9 mouse cellular contexts compared by ENCODE assay signal in the genomic region with DNA sequence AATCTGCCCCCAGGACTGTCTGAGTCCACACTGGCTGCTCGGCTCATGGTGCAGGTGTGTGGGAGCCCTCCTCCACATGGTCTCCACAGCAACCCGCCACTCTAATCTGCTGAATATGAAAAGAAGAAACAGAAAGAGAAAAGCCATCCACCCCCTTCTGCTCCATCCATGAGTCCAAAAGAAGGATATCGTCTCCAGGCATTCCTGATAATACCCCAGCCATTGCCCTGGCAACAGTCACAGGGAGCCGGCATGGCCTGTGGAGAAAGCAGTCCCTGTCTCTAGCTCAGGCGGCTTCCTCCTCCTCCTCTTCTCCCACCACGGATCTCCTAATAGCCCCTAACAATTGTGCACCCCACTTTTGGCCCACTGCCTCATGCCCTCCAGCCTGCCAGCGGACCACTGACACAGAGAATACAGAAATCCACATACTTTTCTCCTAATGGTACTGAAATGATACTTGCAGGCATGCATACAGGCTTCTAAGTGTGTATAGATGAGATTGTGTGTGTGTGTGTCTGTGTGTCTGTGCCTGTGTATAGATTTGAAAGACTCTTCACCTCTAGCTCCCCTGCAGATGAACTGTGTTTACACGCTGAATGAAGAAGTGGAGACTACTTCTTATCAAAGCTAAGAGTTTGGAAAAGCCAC.
DNase-seq lines count a peak whose midpoint lies in the region; ATAC-seq and TF ChIP-seq lines count a peak whose summit lies in the region.
"Had no signal": no experiment of that assay in that cellular context is flagged by ENCODE, and none has a peak within 500 bp of the region (broad histone marks: within the 10 kb centered on the region; RNA-seq: fewer than 3 reads in every experiment).

No protein-coding gene starts in this region.

- peak overlapping the region; percentile 93 for H3K27ac ChIP-seq in lung, embryonic 16.5 days (ENCODE audit: low read length)
- H3K27ac ChIP-seq in forebrain, embryonic 14.5 days (ENCODE audit: low read depth, low read length) = peak overlapping the region; percentile 73
- H3K27ac ChIP-seq in hindbrain, embryonic 14.5 days = peak overlapping the region; percentile 80
- peak overlapping the region; percentile 8; the same call in 1 of the 2 replicates for H3K27ac ChIP-seq in liver, embryonic 12.5 days
- H3K27ac ChIP-seq: liver, embryonic 15.5 days had no signal

- ATAC-seq in lung, embryonic 16.5 days (ENCODE audit: low read depth) = peak; percentile 27; the same call in 1 of the 2 replicates
- peak; percentile 91 for ATAC-seq in forebrain, embryonic 14.5 days
- peak; percentile 94 for ATAC-seq in hindbrain, embryonic 14.5 days (ENCODE audit: low FRiP score)
- ATAC-seq in liver, embryonic 12.5 days = no peak

- H3K9me3 ChIP-seq in lung, embryonic 16.5 days (ENCODE audit: control insufficient read depth, low read length) = no peaks in the 10 kb centered on the region
- no peaks in the 10 kb centered on the region for H3K9me3 ChIP-seq in forebrain, embryonic 14.5 days (replicated peaks; ENCODE audit: control insufficient read depth, low read length)
- no peaks in the 10 kb centered on the region for H3K9me3 ChIP-seq in hindbrain, embryonic 14.5 days (ENCODE audit: control insufficient read depth, low read length)
- no peaks in the 10 kb centered on the region for H3K9me3 ChIP-seq in liver, embryonic 12.5 days (replicated peaks)
- H3K9me3 ChIP-seq: liver, embryonic 15.5 days had no signal

- no peaks in the 10 kb centered on the region for H3K27me3 ChIP-seq in lung, embryonic 16.5 days (ENCODE audit: control insufficient read depth, insufficient read depth, low read depth, low read length)
- no peaks in the 10 kb centered on the region for H3K27me3 ChIP-seq in forebrain, embryonic 14.5 days (replicated peaks; ENCODE audit: control insufficient read depth, insufficient read depth, low read length)
- H3K27me3 ChIP-seq in hindbrain, embryonic 14.5 days (ENCODE audit: control insufficient read depth, insufficient read depth, low read length) = no peaks in the 10 kb centered on the region
- no peaks in the 10 kb centered on the region for H3K27me3 ChIP-seq in liver, embryonic 12.5 days (replicated peaks)
- H3K27me3 ChIP-seq: liver, embryonic 15.5 days had no signal

- TF ChIP-seq CTCF in lung, adult 2 months (IDR thresholded peaks at IDR 0.05; ENCODE audit: insufficient read depth, low read length) = no peak

- DNase-seq in lung, adult 2 months = no peak
- DNase-seq in forebrain, embryonic 14.5 days (ENCODE audit: low spot score) = peak; percentile 75
- peak; percentile 62 for DNase-seq in hindbrain, embryonic 14.5 days (ENCODE audit: low spot score)
- DNase-seq in right cerebral cortex, postnatal 4 days = peak; percentile 39
- no peak for DNase-seq in ovary, postnatal 10 days (ENCODE audit: low spot score)
- DNase-seq in thymus, adult 18-20 months = no peak

- WGBS in lung, embryonic 16.5 days = 18% methylated on average over 8 of the region's 8 CpGs
- 64% methylated on average over 8 of the region's 8 CpGs for WGBS in lung, adult 2 months
- 7% methylated on average over 8 of the region's 8 CpGs for WGBS in forebrain, embryonic 14.5 days
- WGBS in hindbrain, embryonic 14.5 days = 4% methylated on average over 8 of the region's 8 CpGs
- 48% methylated on average over 8 of the region's 8 CpGs for WGBS in liver, embryonic 12.5 days (ENCODE audit: insufficient replicate concordance)

- TF ChIP-seq POLR2A in lung, adult 2 months (IDR thresholded peaks at IDR 0.05; ENCODE audit: borderline replicate concordance, extremely low read depth, low read depth, low read length) = no peak

- H3K4me3 ChIP-seq in lung, embryonic 16.5 days (ENCODE audit: low read length) = no peak overlapping the region
- no peak overlapping the region for H3K4me3 ChIP-seq in lung, adult 2 months (replicated peaks; ENCODE audit: extremely low read depth, low read depth, low read length)
- no peak overlapping the region for H3K4me3 ChIP-seq in forebrain, embryonic 14.5 days (ENCODE audit: low read depth, low read length)
- no peak overlapping the region for H3K4me3 ChIP-seq in hindbrain, embryonic 14.5 days (replicated peaks; ENCODE audit: low read length)
- no peak overlapping the region for H3K4me3 ChIP-seq in liver, embryonic 12.5 days
- H3K4me3 ChIP-seq: liver, embryonic 15.5 days had no signal

- peak overlapping the region; percentile 19 for H3K4me2 ChIP-seq in lung, embryonic 16.5 days (ENCODE audit: low read depth, low read length)
- H3K4me2 ChIP-seq in forebrain, embryonic 14.5 days (ENCODE audit: low read length) = peak overlapping the region; percentile 1; the same call in 1 of the 2 replicates
- peak overlapping the region; percentile 38 for H3K4me2 ChIP-seq in hindbrain, embryonic 14.5 days (replicated peaks)
- H3K4me2 ChIP-seq in liver, embryonic 12.5 days = no peak overlapping the region
- H3K4me2 ChIP-seq: liver, embryonic 15.5 days had no signal

- H3K4me1 ChIP-seq in lung, embryonic 16.5 days (replicated peaks; ENCODE audit: control insufficient read depth, insufficient read depth, low read length) = peaks cover 20% of the 10 kb centered on the region
- peaks cover 9% of the 10 kb centered on the region; the same call in 1 of the 2 replicates for H3K4me1 ChIP-seq in lung, adult 2 months (ENCODE audit: control insufficient read depth, insufficient read depth, low read length)
- peaks cover 20% of the 10 kb centered on the region for H3K4me1 ChIP-seq in forebrain, embryonic 14.5 days (ENCODE audit: control insufficient read depth, insufficient read depth, low read length)
- H3K4me1 ChIP-seq in hindbrain, embryonic 14.5 days (replicated peaks; ENCODE audit: control insufficient read depth, insufficient read depth, low read length) = peaks cover 22% of the 10 kb centered on the region
- H3K4me1 ChIP-seq in liver, embryonic 12.5 days = no peaks in the 10 kb centered on the region
- H3K4me1 ChIP-seq: liver, embryonic 15.5 days had no signal

- H3K36me3 ChIP-seq in lung, embryonic 16.5 days (ENCODE audit: control insufficient read depth, insufficient read depth, low read length) = no peaks in the 10 kb centered on the region
- no peaks in the 10 kb centered on the region for H3K36me3 ChIP-seq in forebrain, embryonic 14.5 days (ENCODE audit: control insufficient read depth, insufficient read depth, low read length)
- no peaks in the 10 kb centered on the region for H3K36me3 ChIP-seq in hindbrain, embryonic 14.5 days (replicated peaks; ENCODE audit: control insufficient read depth, insufficient read depth)
- H3K36me3 ChIP-seq in liver, embryonic 12.5 days = no peaks in the 10 kb centered on the region
- H3K36me3 ChIP-seq: liver, embryonic 15.5 days had no signal

- H3K9ac ChIP-seq in lung, embryonic 16.5 days (ENCODE audit: low read length) = peak overlapping the region; percentile 49
- peak overlapping the region; percentile 29; the same call in 1 of the 2 replicates for H3K9ac ChIP-seq in forebrain, embryonic 14.5 days (ENCODE audit: low read length)
- peak overlapping the region; percentile 28; the same call in 1 of the 2 replicates for H3K9ac ChIP-seq in hindbrain, embryonic 14.5 days
- no peak overlapping the region for H3K9ac ChIP-seq in liver, embryonic 12.5 days
- H3K9ac ChIP-seq: liver, embryonic 15.5 days had no signal

Comparison
In these comparisons a context has a peak if more than half of its experiments do, and no peak if none do; other contexts are left out.
1. H3K27ac ChIP-seq: peak in every context shown above with its lines; median percentile 93 in lung, embryonic 16.5 days; 80 in hindbrain, embryonic 14.5 days; 73 in forebrain, embryonic 14.5 days; 8 in liver, embryonic 12.5 days.
2. DNase-seq: peak in forebrain, embryonic 14.5 days (single experiment), hindbrain, embryonic 14.5 days (single experiment) and right cerebral cortex, postnatal 4 days (single experiment); none in lung, adult 2 months (single experiment), ovary, postnatal 10 days (single experiment) and thymus, adult 18-20 months (0 of 2).